Mouse (Mus musculus): Measurements from ENCODE around the gene Actr1b. TPM values are rescaled to one million over a fixed set of nuclear protein-coding genes. Genes with fewer than 3 reads are reported as not detected.
"Not testable (repeated sequence)": the region's sequence is repeated elsewhere in the genome, so short reads cannot be mapped to it uniquely, and the experiment has no call there.

Actr1b gene
- polyA plus RNA-seq, 1 experiment from 2014 or later, result 60.5 TPM

GRCm38 (mm10) chr1:36680893-36681292 is 33.3 kb downstream of the Actr1b start:
- no peaks in the 10 kb centered on the region for H3K4me1 ChIP-seq (replicated peaks; ENCODE audit: control insufficient read depth, insufficient read depth)
- no peak overlapping the region for H3K4me3 ChIP-seq (ENCODE audit: low read depth, low read length)
- no peaks in the 10 kb centered on the region for H3K9me3 ChIP-seq (ENCODE audit: control insufficient read depth, low read length)
- H3K27me3 ChIP-seq (ENCODE audit: control insufficient read depth, insufficient read depth, low read length), result no peaks in the 10 kb centered on the region
- no peak overlapping the region for H3K4me2 ChIP-seq (replicated peaks; ENCODE audit: low read depth)
- no peak overlapping the region for H3K9ac ChIP-seq (ENCODE audit: low read length)
- H3K27ac ChIP-seq (replicated peaks), result no peak overlapping the region
- DNase-seq (ENCODE audit: low spot score) (no peak), ATAC-seq (ENCODE audit: low FRiP score, low TSS enrichment) (no peak)
- no peak for TF ChIP-seq EP300 (optimal IDR thresholded peaks at IDR 0.05)
- TF ChIP-seq CTCF (IDR thresholded peaks at IDR 0.05; ENCODE audit: low read depth), result no peak
- 61% methylated on average over 7 of the region's 7 CpGs for WGBS
- no peaks in the 10 kb centered on the region for H3K36me3 ChIP-seq (ENCODE audit: control insufficient read depth, insufficient read depth, low read length)

GRCm38 (mm10) chr1:36674936-36675335 is 39.3 kb downstream of the Actr1b start:
- ATAC-seq (ENCODE audit: low FRiP score, low TSS enrichment) (no peak), DNase-seq (ENCODE audit: low spot score) (no peak)
- Histone ChIP-seq H3K27me3 (ENCODE audit: control insufficient read depth, insufficient read depth, low read length) (no peaks in the 10 kb centered on the region), H3K4me1 (replicated peaks; ENCODE audit: control insufficient read depth, insufficient read depth) (no peaks in the 10 kb centered on the region), H3K9ac (ENCODE audit: low read length) (no peak overlapping the region), H3K4me3 (ENCODE audit: low read depth, low read length) (no peak overlapping the region), H3K36me3 (ENCODE audit: control insufficient read depth, insufficient read depth, low read length) (no peaks in the 10 kb centered on the region), H3K9me3 (ENCODE audit: control insufficient read depth, low read length) (no peaks in the 10 kb centered on the region), H3K27ac (replicated peaks) (no peak overlapping the region), H3K4me2 (replicated peaks; ENCODE audit: low read depth) (no peak overlapping the region)
- WGBS, result 40% methylated on average over 3 of the region's 3 CpGs
- TF ChIP-seq CTCF (IDR thresholded peaks at IDR 0.05; ENCODE audit: low read depth) (no peak), EP300 (optimal IDR thresholded peaks at IDR 0.05) (no peak)

GRCm38 (mm10) chr1:36672648-36673350 is 41.4 kb downstream of the Actr1b start:
- Histone ChIP-seq H3K27me3 (ENCODE audit: control insufficient read depth, insufficient read depth, low read length) (no peaks in the 10 kb centered on the region), H3K4me2 (replicated peaks; ENCODE audit: low read depth) (no peak overlapping the region), H3K9ac (ENCODE audit: low read length) (no peak overlapping the region), H3K4me3 (ENCODE audit: low read depth, low read length) (no peak overlapping the region), H3K4me1 (replicated peaks; ENCODE audit: control insufficient read depth, insufficient read depth) (no peaks in the 10 kb centered on the region), H3K9me3 (ENCODE audit: control insufficient read depth, low read length) (no peaks in the 10 kb centered on the region), H3K36me3 (ENCODE audit: control insufficient read depth, insufficient read depth, low read length) (no peaks in the 10 kb centered on the region), H3K27ac (replicated peaks) (no peak overlapping the region)
- WGBS, result 47% methylated on average over 16 of the region's 16 CpGs
- no peak for ATAC-seq (ENCODE audit: low FRiP score, low TSS enrichment)
- TF ChIP-seq CTCF (IDR thresholded peaks at IDR 0.05; ENCODE audit: low read depth), result no peak
- no peak for DNase-seq (ENCODE audit: low spot score)

GRCm38 (mm10) chr1:36671260-36671659 is 43.0 kb downstream of the Actr1b start:
- Histone ChIP-seq H3K4me2 (replicated peaks; ENCODE audit: low read depth) (no peak overlapping the region), H3K27ac (replicated peaks) (no peak overlapping the region), H3K27me3 (ENCODE audit: control insufficient read depth, insufficient read depth, low read length) (no peaks in the 10 kb centered on the region), H3K4me1 (replicated peaks; ENCODE audit: control insufficient read depth, insufficient read depth) (no peaks in the 10 kb centered on the region), H3K4me3 (ENCODE audit: low read depth, low read length) (no peak overlapping the region), H3K9me3 (ENCODE audit: control insufficient read depth, low read length) (no peaks in the 10 kb centered on the region), H3K9ac (ENCODE audit: low read length) (no peak overlapping the region), H3K36me3 (ENCODE audit: control insufficient read depth, insufficient read depth, low read length) (no peaks in the 10 kb centered on the region)
- no peak for ATAC-seq (ENCODE audit: low FRiP score, low TSS enrichment)
- WGBS, result 90% methylated on average over 10 of the region's 10 CpGs
- TF ChIP-seq CTCF (IDR thresholded peaks at IDR 0.05; ENCODE audit: low read depth) (no peak), EP300 (optimal IDR thresholded peaks at IDR 0.05) (no peak)
- DNase-seq (ENCODE audit: low spot score), result no peak

- WGBS, result 74% methylated on average over 4 of the region's 4 CpGs
- Histone ChIP-seq H3K9me3 (ENCODE audit: control insufficient read depth, low read length) (no peaks in the 10 kb centered on the region), H3K4me3 (ENCODE audit: low read depth, low read length) (no peak overlapping the region), H3K9ac (ENCODE audit: low read length) (no peak overlapping the region), H3K27me3 (ENCODE audit: control insufficient read depth, insufficient read depth, low read length) (no peaks in the 10 kb centered on the region), H3K4me2 (replicated peaks; ENCODE audit: low read depth) (no peak overlapping the region), H3K36me3 (ENCODE audit: control insufficient read depth, insufficient read depth, low read length) (no peaks in the 10 kb centered on the region), H3K27ac (replicated peaks) (no peak overlapping the region), H3K4me1 (replicated peaks; ENCODE audit: control insufficient read depth, insufficient read depth) (no peaks in the 10 kb centered on the region)
- TF ChIP-seq CTCF (IDR thresholded peaks at IDR 0.05; ENCODE audit: low read depth), result no peak
- TF ChIP-seq EP300 (optimal IDR thresholded peaks at IDR 0.05), result no peak
- DNase-seq (ENCODE audit: low spot score) (no peak), ATAC-seq (ENCODE audit: low FRiP score, low TSS enrichment) (no peak)
Measured at GRCm38 (mm10) chr1:36670256-36670655, 44.0 kb downstream of the Actr1b start.

- H3K9ac ChIP-seq (ENCODE audit: low read length); H3K9me3 ChIP-seq (ENCODE audit: control insufficient read depth, low read length); ATAC-seq (ENCODE audit: low FRiP score, low TSS enrichment); H3K4me1 ChIP-seq (replicated peaks; ENCODE audit: control insufficient read depth, insufficient read depth); H3K4me2 ChIP-seq (replicated peaks; ENCODE audit: low read depth); H3K27me3 ChIP-seq (ENCODE audit: control insufficient read depth, insufficient read depth, low read length); H3K4me3 ChIP-seq (ENCODE audit: low read depth, low read length); H3K36me3 ChIP-seq (ENCODE audit: control insufficient read depth, insufficient read depth, low read length); DNase-seq (ENCODE audit: low spot score); H3K27ac ChIP-seq (replicated peaks): not testable (repeated sequence)
- 80% methylated on average over 4 of the region's 4 CpGs for WGBS
Measured at GRCm38 (mm10) chr1:36668007-36668406, 46.2 kb downstream of the Actr1b start.
